Mouse (Mus musculus) heart, adult 9 months (tissue): ENCODE results near the gene Prr11.
"Not testable (repeated sequence)": the region's sequence is repeated elsewhere in the genome, so short reads cannot be mapped to it uniquely, and the experiment has no call there.

ENCODE experiments used
- DNase-seq, 2 experiments: peaks; one replicate each; pipeline ENCODE4 v3.0.0; 2022; ENCODE audit warnings: low spot score in 2 of 2

The Prr11 gene

GRCm38 (mm10) chr11:87108409-87108754, at the start of gene Prr11:
Prr11 (minus strand) TSS chr11:87108708.
- no peak for DNase-seq

GRCm38 (mm10) chr11:87158012-87158411, 49.5 kb upstream of the Prr11 start:
- no peak for DNase-seq

- no peak for DNase-seq
Measured at GRCm38 (mm10) chr11:87136233-87136632, 27.7 kb upstream of the Prr11 start.

GRCm38 (mm10) chr11:87126824-87127816, 18.6 kb upstream of the Prr11 start, which contains the start of gene Trim37:
Trim37 (plus strand) TSS chr11:87127077.
- DNase-seq: peak; percentile 89 to 91

- peak in 1 of 2 experiments; percentile 10 for DNase-seq
Measured at GRCm38 (mm10) chr11:87126281-87126823, 17.8 kb upstream of the Prr11 start.

- no peak for DNase-seq
Measured at GRCm38 (mm10) chr11:87125562-87125961, 17.1 kb upstream of the Prr11 start.

DNA sequence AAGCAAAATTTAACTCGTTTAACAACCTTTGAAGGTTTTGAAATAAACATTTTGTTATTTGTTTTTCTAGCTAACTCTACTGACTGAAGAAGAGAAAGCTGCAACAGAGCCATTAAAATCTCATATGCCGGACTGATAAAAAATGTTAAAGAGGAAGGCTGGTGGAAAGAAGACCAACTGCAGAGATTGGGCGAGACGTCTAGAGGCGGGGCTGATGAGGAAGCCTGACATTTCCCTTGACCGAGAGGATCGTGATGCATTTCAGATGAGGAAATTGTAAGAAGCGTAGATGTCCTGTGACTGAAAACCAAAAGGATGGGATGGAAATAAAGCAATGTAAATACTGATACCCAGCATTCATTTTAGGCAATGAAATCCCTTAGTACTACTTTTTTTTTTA, 13.4 kb upstream of the Prr11 start:
- DNase-seq: no peak

GRCm38 (mm10) chr11:87110172-87110909, 1.8 kb upstream of the Prr11 start:
- no peak for DNase-seq

DNA sequence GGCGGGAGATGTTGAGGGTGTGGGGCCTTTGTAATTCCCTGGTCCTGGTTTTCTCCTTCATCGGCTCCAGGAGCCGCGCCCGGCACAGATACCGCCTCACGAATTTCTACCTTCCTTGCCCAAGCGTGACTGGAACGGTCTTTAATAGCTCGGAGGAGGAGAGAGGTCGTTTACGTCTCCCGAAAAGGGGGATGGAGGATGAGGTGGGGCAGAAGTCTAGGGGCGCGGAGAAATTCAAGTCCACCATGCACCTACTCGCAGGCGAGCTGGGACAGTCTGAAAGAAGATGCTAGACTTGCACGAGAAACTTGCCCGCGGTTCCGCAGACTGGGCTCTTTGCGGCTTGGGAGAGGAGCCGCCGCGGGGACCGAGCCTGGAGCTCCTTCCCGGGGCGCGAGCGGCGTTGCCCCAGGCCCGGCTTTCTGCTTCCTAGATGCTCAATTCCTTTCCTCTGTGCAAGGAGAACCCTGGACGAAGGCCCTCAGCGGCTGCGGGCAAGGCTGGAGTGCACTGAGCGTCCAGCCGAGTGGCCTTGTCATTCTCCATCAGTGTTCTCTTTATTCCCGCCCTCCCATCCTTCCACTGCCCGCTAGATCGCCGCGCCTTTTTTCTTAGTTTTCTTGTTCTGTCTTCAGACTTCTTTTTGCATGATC, 1.1 kb upstream of the Prr11 start:
- no peak for DNase-seq

DNA sequence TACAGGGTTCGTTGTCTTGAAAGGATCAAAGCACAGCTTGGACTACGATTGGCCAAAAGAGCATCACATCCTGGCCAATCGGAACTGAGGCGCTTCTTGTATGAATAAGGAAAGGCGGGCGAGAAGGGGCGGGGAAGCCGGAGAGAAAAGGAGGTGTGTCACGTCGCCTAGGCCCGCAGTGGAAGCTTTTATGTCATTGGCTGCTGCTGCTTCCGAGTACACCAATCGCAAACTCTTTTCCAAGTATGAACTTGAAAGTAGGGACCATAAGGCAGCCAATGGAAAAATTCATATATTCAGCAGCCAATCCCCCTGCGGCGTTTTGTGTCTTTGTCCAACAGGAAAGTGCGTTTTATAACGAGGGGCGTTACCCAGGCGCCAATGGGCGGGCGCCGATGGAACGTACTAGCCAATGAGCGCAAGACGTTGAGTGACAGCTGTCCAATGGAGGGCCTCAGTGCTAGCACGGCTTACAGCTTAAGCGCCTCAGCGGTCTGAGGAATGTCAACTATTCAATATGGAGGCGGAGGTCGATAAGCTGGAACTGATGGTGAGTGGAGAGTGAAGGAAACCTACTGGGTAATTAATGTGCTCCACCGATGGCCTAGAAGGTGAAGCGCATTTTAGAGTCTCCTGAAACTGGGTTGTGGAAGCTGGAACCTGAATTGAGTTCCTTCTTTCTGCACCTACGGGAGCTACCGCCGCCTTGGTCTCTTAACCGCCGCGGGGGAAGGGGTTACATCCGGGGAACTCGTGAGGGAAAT, 429 bp upstream of the Prr11 start, which contains the start of gene Ska2:
Ska2 (plus strand) TSS at position 480 of the 764 bp plus-strand sequence.
- DNase-seq: peak; percentile 99 to 100

DNA sequence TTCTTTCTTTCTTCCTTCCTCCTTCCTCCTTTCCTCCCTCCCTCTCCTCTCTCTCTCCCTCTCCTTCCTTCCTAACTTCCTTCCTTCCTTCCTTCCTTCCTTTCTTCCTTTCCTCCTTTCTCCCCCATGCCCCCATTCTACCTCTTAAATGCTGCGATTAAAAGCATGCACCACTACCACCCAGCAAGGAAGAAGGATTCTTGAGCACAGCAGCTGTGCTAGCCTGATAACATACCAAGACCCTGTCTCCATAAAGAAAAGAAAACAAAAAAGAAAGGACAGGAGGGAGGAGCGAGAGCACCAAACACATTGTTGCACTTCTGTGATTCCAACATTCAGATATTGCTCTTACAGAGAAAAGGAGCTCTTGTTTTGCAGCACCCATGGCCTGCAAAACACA, 21.4 kb downstream of the Prr11 start:
- DNase-seq: no peak

DNA sequence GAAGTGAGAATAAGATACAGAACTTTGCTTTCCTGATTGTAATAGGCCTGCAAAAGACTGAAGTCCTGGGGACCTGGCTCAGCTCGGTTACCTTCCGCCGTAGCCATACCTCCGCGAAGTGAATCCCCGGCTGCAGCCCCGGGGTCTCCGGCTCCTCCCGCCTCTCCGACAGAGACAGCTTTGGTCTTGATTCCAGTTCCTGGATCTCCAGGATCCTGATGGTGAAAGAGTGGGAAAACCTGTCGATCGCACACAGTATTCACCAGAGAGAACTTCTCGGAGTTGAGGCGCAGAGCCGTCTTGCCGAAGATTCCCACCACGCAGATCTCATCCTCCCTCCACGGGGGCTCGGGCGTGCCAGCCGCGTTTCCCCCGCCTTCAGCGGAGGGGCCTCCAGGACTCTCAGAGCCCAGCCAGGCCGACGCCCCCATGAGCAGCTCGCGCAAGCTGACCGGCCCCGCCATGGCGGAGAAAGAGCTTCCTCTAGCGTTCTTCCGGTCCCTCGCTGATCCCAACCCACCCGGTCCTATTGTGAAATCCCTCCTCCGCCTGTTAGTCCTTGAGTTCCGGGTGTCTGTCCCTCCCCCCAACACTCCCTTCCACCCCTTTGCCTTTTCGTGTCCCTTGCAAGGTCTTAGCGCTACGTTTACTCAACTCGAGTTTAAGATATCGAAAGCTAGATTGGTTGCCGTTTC, 22.1 kb downstream of the Prr11 start, which contains the start of gene Smg8:
Smg8 (minus strand) TSS at position 485 of the 695 bp plus-strand sequence.
- DNase-seq: peak; percentile 84 to 85

GRCm38 (mm10) chr11:87085461-87085860, 23.0 kb downstream of the Prr11 start:
- DNase-seq: no peak

DNA sequence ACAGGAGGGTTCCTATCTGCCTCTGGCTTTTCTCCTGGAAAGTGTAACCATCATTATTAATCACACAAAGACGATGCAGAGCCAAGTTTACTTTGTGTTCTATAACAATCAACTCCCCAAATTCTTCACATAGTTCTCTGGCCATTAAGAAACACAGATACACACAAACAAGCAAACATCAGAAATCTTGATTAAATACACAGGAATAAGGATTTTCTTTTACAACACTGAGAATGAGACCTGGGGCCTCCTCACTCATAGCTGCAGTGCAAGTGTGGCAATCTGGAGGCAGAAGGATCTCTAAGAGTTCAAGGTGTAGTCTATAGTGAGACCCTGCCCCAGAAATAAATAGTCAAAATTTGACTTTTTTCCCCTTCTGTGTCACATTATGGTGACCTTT, 24.8 kb downstream of the Prr11 start:
- no peak for DNase-seq

- peak; percentile 87 to 88 for DNase-seq
Measured at GRCm38 (mm10) chr11:87073866-87074440, 34.6 kb downstream of the Prr11 start, which contains the start of gene Gdpd1. Gdpd1 (minus strand) TSS chr11:87074062.

DNA sequence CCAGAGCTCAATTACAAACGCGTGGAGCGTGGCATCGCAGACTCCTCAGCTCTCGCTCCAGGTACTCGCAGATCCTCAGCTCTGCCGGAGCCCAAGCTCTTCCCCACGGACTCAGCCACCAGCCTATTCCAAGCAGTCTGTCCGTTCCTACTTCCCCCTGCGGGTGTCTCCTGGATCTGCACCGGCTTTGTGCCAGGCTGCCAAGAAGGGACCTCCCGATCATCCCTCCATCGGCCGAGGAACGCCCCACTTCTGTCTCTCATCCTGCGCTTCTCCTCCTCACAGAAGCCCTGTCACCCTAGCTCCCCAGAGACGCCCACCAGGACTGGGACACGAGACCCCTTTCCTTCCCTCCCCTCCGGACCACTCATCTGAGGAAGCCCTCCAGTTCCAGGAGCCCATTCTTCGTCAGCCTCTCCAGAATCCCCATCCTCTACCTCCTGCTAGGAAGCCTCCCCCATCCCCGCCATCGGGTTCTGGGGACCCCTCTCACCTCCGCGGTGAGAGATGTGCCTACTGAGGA, 35.1 kb downstream of the Prr11 start:
- peak; percentile 50 to 64 for DNase-seq

DNA sequence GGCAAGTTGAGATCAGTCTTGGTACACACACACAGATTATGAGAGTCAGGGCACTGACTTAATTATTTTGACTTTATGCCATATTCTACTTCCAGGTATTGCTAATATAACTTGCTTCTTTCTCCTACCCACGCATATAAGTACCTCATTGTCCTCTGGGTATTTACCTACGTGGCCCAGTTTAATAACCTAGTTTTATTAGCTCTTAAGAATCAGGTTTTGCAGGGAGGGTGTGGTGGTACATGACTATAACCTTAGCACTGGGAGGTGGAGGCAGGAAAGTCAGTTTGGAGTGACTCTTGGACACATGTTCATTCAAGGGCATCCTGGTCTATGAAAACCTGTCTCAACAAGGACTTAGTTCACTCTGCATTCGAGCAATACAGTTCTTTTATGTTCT, 46.4 kb downstream of the Prr11 start:
- DNase-seq: no peak

DNA sequence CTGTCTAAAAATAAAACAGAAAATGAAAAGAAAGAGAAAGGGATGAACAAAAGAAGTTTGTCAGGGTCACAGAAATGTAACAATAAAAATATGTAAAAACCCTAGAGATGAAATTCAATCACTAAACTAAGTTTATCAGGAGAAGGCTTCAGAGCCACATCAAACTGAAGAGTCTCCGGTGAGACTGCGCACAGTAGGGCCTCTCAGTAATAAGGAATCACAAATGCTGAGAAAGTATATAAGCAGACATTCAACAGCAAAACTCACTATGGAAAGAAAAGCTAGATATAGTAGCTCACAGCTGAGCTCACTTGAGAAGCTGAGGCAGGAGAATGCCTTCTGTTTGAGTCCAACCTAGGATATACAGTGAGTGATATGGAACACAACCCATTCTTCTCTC, 48.1 kb downstream of the Prr11 start:
- DNase-seq: no peak

DNA sequence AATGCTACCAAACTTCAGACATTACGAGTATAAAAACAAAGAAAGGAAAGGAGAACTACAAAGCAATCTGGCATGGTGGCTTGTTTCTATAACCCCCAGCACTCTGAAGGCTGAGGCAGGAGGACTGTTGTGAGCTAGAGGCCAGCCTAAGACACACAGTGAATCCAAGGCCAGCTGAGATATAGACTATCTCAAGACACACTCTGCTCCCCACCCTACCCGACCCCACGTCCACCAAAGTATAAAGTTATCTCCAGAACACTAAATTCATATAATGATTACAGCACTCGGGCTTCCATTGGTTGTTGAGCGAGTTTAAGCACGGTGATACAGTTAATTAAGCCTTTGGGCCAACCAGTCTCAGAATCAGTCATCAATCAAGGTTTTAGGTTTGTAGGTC, 52.2 kb downstream of the Prr11 start:
- DNase-seq: no peak

DNA sequence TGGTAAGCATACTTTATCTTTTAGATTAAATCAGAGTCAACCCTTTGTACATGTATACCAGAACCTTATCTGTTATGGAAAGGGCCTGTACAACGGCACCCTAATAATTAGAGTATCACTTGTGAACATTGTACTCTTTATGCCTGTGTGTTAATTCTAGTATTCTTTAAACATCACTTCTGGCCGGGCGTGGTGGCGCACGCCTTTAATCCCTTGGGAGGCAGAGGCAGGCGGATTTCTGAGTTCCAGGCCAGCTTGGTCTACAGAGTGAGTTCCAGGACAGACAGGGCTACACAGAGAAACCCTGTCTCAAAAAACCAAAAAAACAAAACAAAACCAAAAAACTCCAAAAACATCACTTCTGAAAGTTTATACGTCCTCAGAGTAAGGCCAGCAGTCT, 59.6 kb downstream of the Prr11 start:
- DNase-seq: not testable (repeated sequence)
